Mouse (Mus musculus) ES-Bruce4 (cell line): ENCODE data around the gene Col5a1. TPM values are rescaled to one million over a fixed set of nuclear protein-coding genes. Genes with fewer than 3 reads are reported as not detected.

Source experiments
- H3K27ac ChIP-seq: 2 replicates; pipeline ENCODE4 v1.5.1; 2012; ENCODE audit warnings: low read length, inconsistent platforms; ENCODE audit not compliant: insufficient read depth
- H3K27me3 ChIP-seq: 2 replicates; pipeline ENCODE4 v1.6.1; 2012; ENCODE audit warnings: mild to moderate bottlenecking, low read length, inconsistent platforms; ENCODE audit not compliant: control insufficient read depth, poor library complexity, insufficient read depth, severe bottlenecking
- H3K36me3 ChIP-seq: 2 replicates; pipeline ENCODE4 v1.6.1; 2012; ENCODE audit warnings: inconsistent platforms, mild to moderate bottlenecking, low read length, moderate library complexity; ENCODE audit not compliant: control insufficient read depth, poor library complexity, insufficient read depth, severe bottlenecking
- H3K4me1 ChIP-seq: one replicate; pipeline ENCODE4 v1.8.1; 2011; ENCODE audit warnings: low read length; ENCODE audit not compliant: control insufficient read depth, insufficient read depth
- H3K4me3 ChIP-seq: 2 replicates; pipeline ENCODE4 v1.5.1; 2011; ENCODE audit warnings: low read depth, mild to moderate bottlenecking, low read length
- H3K9ac ChIP-seq: 2 replicates; pipeline ENCODE4 v1.6.1; 2012; ENCODE audit warnings: low read depth, mild to moderate bottlenecking, inconsistent platforms; ENCODE audit not compliant: poor library complexity, severe bottlenecking
- H3K9me3 ChIP-seq: replicated peaks from 2 replicates; pipeline ENCODE4 v1.6.1; 2012; ENCODE audit warnings: mild to moderate bottlenecking, low read length, inconsistent platforms; ENCODE audit not compliant: control insufficient read depth, poor library complexity, insufficient read depth, severe bottlenecking
- CTCF ChIP-seq: IDR thresholded peaks from one replicate; pipeline ENCODE4 v1.8.1; 2011; ENCODE audit warnings: low read depth, low read length
- EP300 ChIP-seq: IDR thresholded peaks from 2 replicates; pipeline ENCODE4 v1.6.1; 2011; ENCODE audit warnings: low read depth, low read length; ENCODE audit not compliant: insufficient read depth
- POLR2A ChIP-seq: IDR thresholded peaks from one replicate; pipeline ENCODE4 v1.8.1; 2011; ENCODE audit warnings: low read length; ENCODE audit not compliant: insufficient read depth
- polyA plus RNA-seq: library from polyadenylated mRNA; stranded (reverse); fragments of >200 nt; gene quantifications from 2 replicates; pipeline ENCODE4 v1.2.4, GENCODE M21; 2011; ENCODE audit warnings: low read depth; ENCODE audit not compliant: missing spikeins, insufficient read depth, insufficient read length

Col5a1 gene
- polyA plus RNA-seq, 1 experiment = 19.3 TPM

GRCm38 (mm10) chr2:27918106-27918505 is 31.9 kb downstream of the Col5a1 start:
- Histone ChIP-seq H3K9me3 (no peaks in the 10 kb centered on the region), H3K27ac (no peak overlapping the region), H3K4me1 (no peaks in the 10 kb centered on the region), H3K4me3 (no peak overlapping the region), H3K9ac (no peak overlapping the region), H3K27me3 (no peaks in the 10 kb centered on the region), H3K36me3 (no peaks in the 10 kb centered on the region)
- TF ChIP-seq POLR2A (no peak), CTCF (no peak), EP300 (no peak)

GRCm38 (mm10) chr2:27919309-27919850 is 33.2 kb downstream of the Col5a1 start:
- Histone ChIP-seq H3K4me1 (no peaks in the 10 kb centered on the region), H3K9ac (no peak overlapping the region), H3K27me3 (no peaks in the 10 kb centered on the region), H3K9me3 (no peaks in the 10 kb centered on the region), H3K27ac (no peak overlapping the region), H3K4me3 (no peak overlapping the region), H3K36me3 (no peaks in the 10 kb centered on the region)
- TF ChIP-seq POLR2A (no peak), CTCF (no peak), EP300 (no peak)

GRCm38 (mm10) chr2:27922053-27922452 is 35.8 kb downstream of the Col5a1 start:
- no peaks in the 10 kb centered on the region for H3K4me1 ChIP-seq
- no peak for TF ChIP-seq EP300
- no peak for TF ChIP-seq POLR2A
- TF ChIP-seq CTCF = no peak
- no peaks in the 10 kb centered on the region for H3K36me3 ChIP-seq
- no peak overlapping the region for H3K9ac ChIP-seq
- no peaks in the 10 kb centered on the region for H3K9me3 ChIP-seq
- no peaks in the 10 kb centered on the region for H3K27me3 ChIP-seq
- H3K27ac ChIP-seq = no peak overlapping the region
- H3K4me3 ChIP-seq = no peak overlapping the region

GRCm38 (mm10) chr2:27923718-27924117 is 37.5 kb downstream of the Col5a1 start:
- Histone ChIP-seq H3K9ac (no peak overlapping the region), H3K36me3 (no peaks in the 10 kb centered on the region), H3K4me3 (no peak overlapping the region), H3K27me3 (no peaks in the 10 kb centered on the region), H3K4me1 (no peaks in the 10 kb centered on the region), H3K27ac (no peak overlapping the region), H3K9me3 (no peaks in the 10 kb centered on the region)
- TF ChIP-seq EP300 = no peak
- no peak for TF ChIP-seq POLR2A

GRCm38 (mm10) chr2:27924463-27924862 is 38.2 kb downstream of the Col5a1 start:
- TF ChIP-seq CTCF (no peak), POLR2A (no peak), EP300 (no peak)
- no peaks in the 10 kb centered on the region for H3K36me3 ChIP-seq
- H3K9me3 ChIP-seq = no peaks in the 10 kb centered on the region
- H3K27ac ChIP-seq = no peak overlapping the region
- H3K27me3 ChIP-seq = no peaks in the 10 kb centered on the region
- no peak overlapping the region for H3K9ac ChIP-seq
- no peaks in the 10 kb centered on the region for H3K4me1 ChIP-seq
- H3K4me3 ChIP-seq = no peak overlapping the region

GRCm38 (mm10) chr2:27926478-27927165 is 40.4 kb downstream of the Col5a1 start:
- no peaks in the 10 kb centered on the region for H3K36me3 ChIP-seq
- H3K27me3 ChIP-seq = no peaks in the 10 kb centered on the region
- H3K27ac ChIP-seq = no peak overlapping the region
- H3K9me3 ChIP-seq = no peaks in the 10 kb centered on the region
- TF ChIP-seq POLR2A (no peak), CTCF (peak; percentile 31)
- no peak overlapping the region for H3K4me3 ChIP-seq
- no peak overlapping the region for H3K9ac ChIP-seq
- H3K4me1 ChIP-seq = no peaks in the 10 kb centered on the region
